Mouse (Mus musculus) hindbrain, postnatal 0 days (tissue): ENCODE measurements around the gene Blvra. TPM values are rescaled to one million over a fixed set of nuclear protein-coding genes. Genes with fewer than 3 reads are reported as not detected.
"Not testable (repeated sequence)": the region's sequence is repeated elsewhere in the genome, so short reads cannot be mapped to it uniquely, and the experiment has no call there.

ENCODE experiments used
- ATAC-seq: fragments of 200-750 bp; cut with Nextera tagmentation; 2 replicates; pipeline ENCODE4 v1.8.0; 2017; ENCODE audit warnings: mild to moderate bottlenecking, moderate TSS enrichment, moderate library complexity
- DNase-seq: peaks from one replicate; pipeline ENCODE4 v3.0.0-alpha.2; 2015; ENCODE audit warnings: low spot score
- H3K27ac ChIP-seq: fragments of 300-500 bp; sonication (generic); 2 replicates; pipeline ENCODE4 v1.5.1; 2014; ENCODE audit warnings: mild to moderate bottlenecking
- H3K27me3 ChIP-seq: fragments of 300-500 bp; sonication (generic); 2 replicates; pipeline ENCODE4 v1.6.1; 2014; ENCODE audit warnings: low read length, mixed read lengths; ENCODE audit not compliant: insufficient read depth
- H3K36me3 ChIP-seq: fragments of 300-500 bp; sonication (generic); 2 replicates; pipeline ENCODE4 v1.6.1; 2014; ENCODE audit warnings: low read length, mixed read lengths; ENCODE audit not compliant: insufficient read depth
- H3K4me1 ChIP-seq: fragments of 300-500 bp; sonication (generic); 2 replicates; pipeline ENCODE4 v1.6.1; 2014; ENCODE audit warnings: antibody characterized with exemption, low read length, mixed read lengths; ENCODE audit not compliant: insufficient read depth
- H3K4me2 ChIP-seq: fragments of 300-500 bp; sonication (generic); 2 replicates; pipeline ENCODE4 v1.6.1; 2014; ENCODE audit warnings: low read depth, mild to moderate bottlenecking, low read length, moderate library complexity, mixed read lengths
- H3K4me3 ChIP-seq: fragments of 300-500 bp; sonication (generic); 2 replicates; pipeline ENCODE4 v1.5.1; 2014; ENCODE audit warnings: low read length
- H3K9ac ChIP-seq: fragments of 300-500 bp; sonication (generic); replicated peaks from 2 replicates; pipeline ENCODE4 v1.6.1; 2014; ENCODE audit warnings: mild to moderate bottlenecking, low read length, moderate library complexity, mixed read lengths
- H3K9me3 ChIP-seq: fragments of 300-500 bp; sonication (generic); 2 replicates; pipeline ENCODE4 v1.6.1; 2016; ENCODE audit warnings: low read length, mixed read lengths
- CTCF ChIP-seq: IDR thresholded peaks from 2 replicates; pipeline ENCODE4 v1.5.1; 2016; ENCODE audit warnings: antibody characterized with exemption, control low read depth, low read depth
- WGBS: fragments of 180-500 bp; shearing (Covaris S2); extraction: QIAGEN DNeasy Blood & Tissue Kit; methylation state at CpG from one replicate; pipeline ENCODE4 v1.1.7; 2014; 5-methylcytosine and 5-hydroxymethylcytosine counted together
- polyA plus RNA-seq: library from polyadenylated mRNA; unstranded; fragments of >200 nt; fragmentation: Nextera tagmentation; extraction: Ambion mirVana; gene quantifications from 2 replicates; pipeline ENCODE4 v1.2.1, GENCODE M21; 2015
- total RNA-seq: library from RNA; depleted of rRNA; stranded (reverse); fragments of >200 nt; gene quantifications from 2 replicates; pipeline ENCODE4 v1.2.3, GENCODE M21; 2014

The Blvra gene
- total and polyA plus RNA-seq, 2 experiments from 2014 or later, result 9.3 to 26.5 TPM

DNA sequence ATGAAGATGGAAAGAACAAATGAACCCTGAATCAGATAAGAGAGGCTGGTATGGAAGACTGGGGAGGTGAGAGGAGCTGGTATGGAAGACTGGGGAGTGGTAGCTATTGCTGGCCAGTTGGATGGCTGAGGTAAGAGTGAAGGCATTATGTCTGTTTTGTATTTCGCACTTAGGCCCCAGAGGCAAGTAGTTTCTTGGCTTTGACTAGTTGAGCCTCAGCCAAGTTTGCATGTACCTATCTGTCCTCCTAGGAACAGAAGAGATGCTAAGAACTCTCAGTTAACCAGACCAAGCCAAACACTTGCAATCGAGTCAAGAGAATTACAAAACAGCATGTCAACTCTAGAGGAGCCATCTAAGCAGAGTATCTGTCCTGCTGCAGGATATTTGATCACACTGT is 3.7 kb downstream of the Blvra start:
- Histone ChIP-seq H3K9ac (no peak overlapping the region), H3K27ac (no peak overlapping the region), H3K4me3 (no peak overlapping the region), H3K9me3 (no peaks in the 10 kb centered on the region), H3K4me2 (no peak overlapping the region), H3K36me3 (no peaks in the 10 kb centered on the region), H3K4me1 (peaks cover 5% of the 10 kb centered on the region; the same call in 1 of the 2 replicates), H3K27me3 (no peaks in the 10 kb centered on the region)
- no peak for TF ChIP-seq CTCF
- ATAC-seq (no peak), DNase-seq (no peak)
- 97% methylated on average over 2 of the region's 2 CpGs for WGBS

DNA sequence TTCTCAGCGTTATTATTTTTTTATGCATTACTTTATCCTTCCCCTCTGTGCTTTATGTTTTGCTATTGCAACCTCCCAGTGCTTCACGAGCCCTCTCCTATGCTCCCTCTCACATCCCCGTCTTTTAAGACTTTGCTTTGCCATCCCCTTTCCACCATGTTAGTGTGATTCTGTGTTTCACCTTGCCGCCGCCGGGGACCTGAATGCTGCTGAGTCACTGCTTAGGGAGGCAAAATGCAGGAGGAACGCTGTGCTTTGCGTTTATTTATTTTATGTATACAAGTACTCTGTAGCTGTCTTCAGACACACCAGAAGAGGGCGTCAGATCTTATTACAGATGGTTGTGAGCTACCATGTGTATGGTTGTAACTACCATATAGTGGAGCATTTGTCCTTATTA is 7.1 kb downstream of the Blvra start:
- H3K9ac ChIP-seq, result no peak overlapping the region
- H3K36me3 ChIP-seq, result no peaks in the 10 kb centered on the region
- H3K4me3 ChIP-seq, result no peak overlapping the region
- no peak for TF ChIP-seq CTCF
- WGBS, result 73% methylated on average over 9 of the region's 9 CpGs
- DNase-seq (no peak), ATAC-seq (no peak)
- H3K9me3 ChIP-seq, result no peaks in the 10 kb centered on the region
- H3K4me1 ChIP-seq, result no peaks in the 10 kb centered on the region
- no peak overlapping the region for H3K27ac ChIP-seq
- no peaks in the 10 kb centered on the region for H3K27me3 ChIP-seq
- H3K4me2 ChIP-seq, result no peak overlapping the region

DNA sequence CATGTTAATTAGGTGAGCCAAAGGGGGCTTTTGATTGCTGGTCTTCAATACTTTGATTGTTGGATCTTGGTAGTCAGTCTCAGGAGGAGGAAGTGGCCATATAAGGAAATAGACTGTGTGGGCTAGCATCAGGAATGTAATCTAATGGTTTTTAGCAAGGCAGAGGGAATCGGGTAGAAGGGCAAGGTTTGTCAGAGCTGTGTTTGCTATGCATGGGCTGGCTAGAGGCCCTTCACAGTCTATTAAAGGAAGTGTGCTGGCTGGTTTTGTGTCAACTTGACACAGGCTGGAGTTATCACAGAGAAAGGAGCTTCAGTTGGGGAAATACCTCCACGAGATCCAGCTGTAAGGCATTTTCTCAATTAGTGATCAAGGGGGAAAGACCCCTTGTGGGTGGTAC is 8.6 kb downstream of the Blvra start:
- not testable (repeated sequence) for ATAC-seq, H3K4me3 ChIP-seq
- 77% methylated on average over 2 of the region's 2 CpGs for WGBS

DNA sequence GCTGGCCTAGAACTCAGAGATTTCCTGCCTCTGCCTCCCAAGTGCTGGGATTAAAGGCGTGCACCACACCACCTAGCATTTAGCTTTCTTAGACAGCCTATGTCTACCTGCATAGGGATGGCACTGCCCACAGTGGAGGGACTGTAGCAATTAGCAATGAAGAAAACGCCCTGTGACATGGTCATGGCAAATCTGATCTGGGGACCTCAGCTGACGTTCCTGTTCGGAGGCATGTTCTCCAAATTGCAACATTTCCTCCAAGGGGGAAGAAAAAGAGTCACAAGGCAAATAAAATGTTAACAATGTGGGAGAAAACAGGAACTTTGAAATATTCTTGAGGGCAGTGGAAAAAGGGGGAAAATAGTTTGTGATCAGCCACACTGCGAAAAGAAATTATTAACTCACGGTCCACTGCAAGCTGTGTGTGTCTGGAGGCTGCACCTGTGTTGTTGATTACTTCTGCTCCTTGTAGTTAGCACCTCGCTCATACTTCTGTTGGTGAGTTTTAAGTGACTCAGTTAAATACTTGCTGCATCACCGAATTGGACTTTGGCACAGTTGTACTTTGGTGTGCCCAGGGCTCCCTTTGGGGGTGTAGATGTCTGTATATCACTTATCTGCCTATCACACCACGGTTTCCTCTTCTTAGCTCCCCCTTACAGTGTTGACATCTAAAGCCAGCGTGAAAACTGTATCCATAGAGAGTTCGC is 9.6 kb downstream of the Blvra start:
- Histone ChIP-seq H3K4me3 (no peak overlapping the region), H3K4me1 (no peaks in the 10 kb centered on the region), H3K27ac (no peak overlapping the region), H3K9me3 (no peaks in the 10 kb centered on the region), H3K4me2 (no peak overlapping the region), H3K27me3 (no peaks in the 10 kb centered on the region), H3K36me3 (no peaks in the 10 kb centered on the region), H3K9ac (no peak overlapping the region)
- ATAC-seq (no peak), DNase-seq (no peak)
- 88% methylated on average over 11 of the region's 11 CpGs for WGBS
- TF ChIP-seq CTCF, result no peak

More for the DNA sequence above, 8.6 kb downstream of the Blvra start:
- H3K9me3 ChIP-seq, H3K9ac ChIP-seq, H3K4me2 ChIP-seq, DNase-seq, H3K27ac ChIP-seq, H3K4me1 ChIP-seq, H3K27me3 ChIP-seq, H3K36me3 ChIP-seq: not testable (repeated sequence)

DNA sequence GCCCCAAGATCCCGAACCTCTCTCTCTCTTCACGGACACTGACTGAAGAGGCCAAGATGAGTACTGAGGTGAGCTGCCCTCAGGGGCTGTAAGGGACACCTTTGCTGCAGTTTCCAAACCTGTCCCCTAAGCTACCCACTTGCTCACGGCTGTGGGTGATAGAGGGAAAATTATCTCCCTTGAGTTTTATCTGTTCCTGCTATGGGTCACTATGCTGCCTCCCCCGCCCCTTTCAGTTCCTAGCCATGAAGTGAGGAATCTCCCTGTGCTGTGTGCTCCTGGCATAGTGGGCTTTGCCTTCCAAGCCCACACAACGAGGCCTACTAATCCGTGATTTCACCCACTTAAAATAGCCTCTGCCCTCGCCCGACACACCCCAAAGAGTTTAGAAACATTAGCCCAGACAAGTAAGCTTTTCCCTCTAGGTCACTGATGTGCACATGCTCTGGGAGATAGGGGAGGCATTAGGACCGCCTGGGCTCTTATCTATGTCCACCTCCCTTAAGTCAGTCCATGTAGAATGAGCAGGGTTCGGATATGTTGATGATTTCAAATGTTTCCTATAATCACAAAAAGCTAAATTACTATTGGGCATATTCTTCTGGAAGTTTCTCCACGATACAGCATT is 10.2 kb downstream of the Blvra start:
- no peak for TF ChIP-seq CTCF
- Histone ChIP-seq H3K27ac (no peak overlapping the region), H3K9ac (no peak overlapping the region), H3K36me3 (no peaks in the 10 kb centered on the region), H3K27me3 (no peaks in the 10 kb centered on the region), H3K9me3 (no peaks in the 10 kb centered on the region), H3K4me1 (no peaks in the 10 kb centered on the region), H3K4me2 (no peak overlapping the region), H3K4me3 (no peak overlapping the region)
- DNase-seq (no peak), ATAC-seq (no peak)
- 94% methylated on average over 11 of the region's 11 CpGs for WGBS

DNA sequence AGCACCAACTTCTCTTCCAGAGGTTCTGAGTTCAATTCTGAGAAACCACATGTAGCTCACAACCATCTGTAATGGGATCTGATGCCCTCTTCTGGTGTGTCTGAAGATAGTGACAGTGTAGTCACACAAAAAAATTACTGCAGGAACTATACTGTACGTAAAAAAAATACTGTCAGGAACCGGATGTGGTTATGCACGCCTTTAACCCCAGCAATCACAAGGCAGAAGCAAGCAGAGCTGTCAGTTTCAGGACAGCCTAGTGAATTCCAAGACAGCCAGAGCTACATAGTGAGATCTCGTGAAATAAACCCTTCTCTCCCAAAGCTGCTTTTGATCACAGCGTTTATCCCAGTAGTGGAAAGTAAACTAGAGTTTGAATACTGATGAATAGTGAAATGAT is 15.8 kb downstream of the Blvra start:
- 93% methylated on average over 5 of the region's 5 CpGs for WGBS

DNA sequence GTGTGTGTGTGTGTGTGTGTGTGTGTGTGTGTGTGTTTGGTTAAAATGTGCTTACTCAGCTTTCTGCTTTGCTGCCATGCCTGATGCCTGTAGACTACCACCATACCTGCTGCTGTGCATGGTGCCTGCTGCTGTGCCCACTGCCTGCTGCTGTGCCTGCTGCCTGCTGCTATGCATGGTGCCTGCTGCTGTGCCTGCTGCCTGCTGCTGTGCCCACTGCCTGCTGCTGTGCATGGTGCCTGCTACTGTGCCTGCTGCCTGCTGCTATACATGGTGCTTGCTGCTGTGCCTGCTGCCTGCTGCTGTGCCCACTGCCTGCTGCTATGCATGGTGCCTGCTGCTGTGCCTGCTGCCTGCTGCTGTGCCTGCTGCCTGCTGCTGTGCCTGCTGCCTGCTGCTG is 19.7 kb downstream of the Blvra start:
- not testable (repeated sequence) for H3K27ac ChIP-seq, ATAC-seq, DNase-seq, H3K4me3 ChIP-seq, H3K9me3 ChIP-seq, H3K4me2 ChIP-seq, H3K9ac ChIP-seq, H3K36me3 ChIP-seq, H3K4me1 ChIP-seq, H3K27me3 ChIP-seq

More for the DNA sequence above, 15.8 kb downstream of the Blvra start:
- H3K27ac ChIP-seq, result no peak overlapping the region
- no peaks in the 10 kb centered on the region for H3K36me3 ChIP-seq
- no peak overlapping the region for H3K4me3 ChIP-seq
- no peaks in the 10 kb centered on the region for H3K27me3 ChIP-seq
- H3K4me2 ChIP-seq, result no peak overlapping the region
- H3K9ac ChIP-seq, result no peak overlapping the region
- H3K4me1 ChIP-seq, result no peaks in the 10 kb centered on the region
- no peak for TF ChIP-seq CTCF
- ATAC-seq (no peak), DNase-seq (no peak)
- no peaks in the 10 kb centered on the region for H3K9me3 ChIP-seq
